Mouse (Mus musculus): ENCODE data around the gene C130026I21Rik. TPM values are rescaled to one million over a fixed set of nuclear protein-coding genes. Genes with fewer than 3 reads are reported as not detected.
"Not testable (repeated sequence)": the region's sequence is repeated elsewhere in the genome, so short reads cannot be mapped to it uniquely, and the experiment has no call there.

Gene C130026I21Rik
- total and polyA plus RNA-seq, 2 experiments from 2014 or later: 0.33 TPM; not detected in 1

DNA sequence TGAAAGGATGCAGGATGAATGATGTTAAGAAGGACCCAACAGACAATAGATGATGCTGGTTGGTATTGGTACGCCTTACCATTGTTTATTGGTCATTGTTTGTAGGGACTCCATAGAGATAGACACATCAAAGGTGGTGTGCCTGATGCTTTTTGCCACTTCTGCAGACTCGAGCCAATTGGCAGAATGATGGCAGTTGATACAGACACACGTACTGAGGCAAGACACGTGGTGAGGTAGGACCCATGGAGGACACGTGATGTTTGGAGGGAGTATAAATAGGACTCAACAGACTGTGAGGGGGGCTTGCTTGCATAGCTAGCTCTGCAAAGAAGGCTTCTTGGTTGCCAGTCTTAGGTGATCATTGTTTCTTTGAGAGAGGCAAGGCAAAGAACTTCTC lies 115.2 kb downstream of the C130026I21Rik start:
- not testable (repeated sequence) for H3K27ac ChIP-seq (ENCODE audit: low read depth, low read length); H3K9ac ChIP-seq; H3K27me3 ChIP-seq (ENCODE audit: insufficient read depth, low read length); H3K9me3 ChIP-seq (ENCODE audit: low read length); ATAC-seq; H3K36me3 ChIP-seq (ENCODE audit: insufficient read depth); H3K4me1 ChIP-seq (ENCODE audit: insufficient read depth); H3K4me2 ChIP-seq (ENCODE audit: low read depth); H3K4me3 ChIP-seq (ENCODE audit: low read depth, low read length); DNase-seq
- WGBS: 83% methylated on average over 4 of the region's 5 CpGs

DNA sequence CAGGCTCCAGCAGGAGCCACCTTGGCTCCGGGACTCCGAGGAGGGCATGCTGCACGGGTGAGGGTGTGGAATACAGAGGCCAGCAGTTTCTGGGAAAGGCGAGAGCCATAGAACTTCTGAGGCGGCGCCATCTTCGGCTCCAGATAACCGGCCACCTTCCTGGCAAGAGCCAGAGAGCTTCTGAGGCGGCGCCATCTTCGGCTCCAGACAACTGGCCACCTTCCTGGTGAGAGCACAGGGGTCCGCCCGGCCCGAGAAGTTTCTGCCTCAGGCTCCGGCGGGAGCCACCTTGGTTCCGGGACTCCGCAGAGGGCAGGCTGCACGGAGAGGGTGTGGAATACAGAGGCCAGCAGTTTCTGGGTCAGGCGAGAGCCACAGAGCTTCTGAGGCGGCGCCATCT lies 136.7 kb downstream of the C130026I21Rik start:
- not testable (repeated sequence) for H3K9me3 ChIP-seq (ENCODE audit: low read length); H3K4me1 ChIP-seq (ENCODE audit: insufficient read depth); H3K27ac ChIP-seq (ENCODE audit: low read depth, low read length); H3K36me3 ChIP-seq (ENCODE audit: insufficient read depth); H3K27me3 ChIP-seq (ENCODE audit: insufficient read depth, low read length); H3K9ac ChIP-seq; H3K4me3 ChIP-seq (ENCODE audit: low read depth, low read length); DNase-seq; H3K4me2 ChIP-seq (ENCODE audit: low read depth); ATAC-seq
- WGBS: 95% methylated on average over 20 of the region's 22 CpGs

DNA sequence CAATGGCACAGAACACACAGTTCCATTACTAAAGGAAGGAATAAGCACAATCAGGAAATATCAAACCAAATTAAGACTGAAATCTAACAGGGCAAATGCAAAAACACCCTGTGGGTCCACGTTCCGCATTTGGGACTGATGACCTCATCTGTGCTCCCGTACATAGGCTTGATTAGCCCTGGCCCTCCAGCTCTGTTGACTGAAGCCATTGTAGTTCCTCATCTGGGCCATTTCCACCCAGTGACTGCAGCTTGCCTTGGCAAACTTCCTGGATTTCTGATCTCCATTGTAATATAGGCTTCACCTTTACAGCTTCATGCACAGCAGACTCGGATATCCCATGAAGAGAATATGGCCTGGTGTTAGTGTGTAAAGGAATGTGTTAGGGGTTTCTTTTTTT lies 148.5 kb downstream of the C130026I21Rik start:
- WGBS: 89% methylated on average over 3 of the region's 4 CpGs

DNA sequence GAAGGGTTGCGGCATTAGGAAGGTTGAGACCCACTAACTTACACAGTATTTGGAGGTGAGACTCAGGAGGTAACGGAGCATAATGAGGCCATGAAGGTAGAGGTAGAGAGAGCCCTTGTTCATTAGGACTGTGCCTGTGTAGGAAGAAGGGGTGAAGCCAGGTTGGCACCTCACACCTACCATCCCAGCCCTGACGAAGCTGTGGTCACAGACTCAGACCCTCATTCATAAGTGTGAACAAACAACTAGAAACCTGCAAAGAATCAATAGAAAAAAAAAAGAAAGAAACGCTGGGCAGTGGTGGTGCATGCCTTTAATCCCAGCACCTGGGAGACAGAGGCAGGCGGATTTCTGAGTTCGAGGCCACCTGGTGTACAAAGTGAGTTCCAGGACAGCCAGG lies 152.0 kb downstream of the C130026I21Rik start:
- not testable (repeated sequence) for DNase-seq; H3K9me3 ChIP-seq (ENCODE audit: low read length); ATAC-seq; H3K27me3 ChIP-seq (ENCODE audit: insufficient read depth, low read length); H3K4me1 ChIP-seq (ENCODE audit: insufficient read depth); H3K36me3 ChIP-seq (ENCODE audit: insufficient read depth); H3K9ac ChIP-seq; H3K4me2 ChIP-seq (ENCODE audit: low read depth); H3K4me3 ChIP-seq (ENCODE audit: low read depth, low read length); H3K27ac ChIP-seq (ENCODE audit: low read depth, low read length)
- 78% methylated on average over 5 of the region's 6 CpGs for WGBS

More for the DNA sequence above, 148.5 kb downstream of the C130026I21Rik start:
- not testable (repeated sequence) for H3K27ac ChIP-seq (ENCODE audit: low read depth, low read length); DNase-seq; H3K4me1 ChIP-seq (ENCODE audit: insufficient read depth); H3K4me2 ChIP-seq (ENCODE audit: low read depth); H3K4me3 ChIP-seq (ENCODE audit: low read depth, low read length); H3K9ac ChIP-seq; H3K9me3 ChIP-seq (ENCODE audit: low read length); H3K27me3 ChIP-seq (ENCODE audit: insufficient read depth, low read length); ATAC-seq; H3K36me3 ChIP-seq (ENCODE audit: insufficient read depth)

DNA sequence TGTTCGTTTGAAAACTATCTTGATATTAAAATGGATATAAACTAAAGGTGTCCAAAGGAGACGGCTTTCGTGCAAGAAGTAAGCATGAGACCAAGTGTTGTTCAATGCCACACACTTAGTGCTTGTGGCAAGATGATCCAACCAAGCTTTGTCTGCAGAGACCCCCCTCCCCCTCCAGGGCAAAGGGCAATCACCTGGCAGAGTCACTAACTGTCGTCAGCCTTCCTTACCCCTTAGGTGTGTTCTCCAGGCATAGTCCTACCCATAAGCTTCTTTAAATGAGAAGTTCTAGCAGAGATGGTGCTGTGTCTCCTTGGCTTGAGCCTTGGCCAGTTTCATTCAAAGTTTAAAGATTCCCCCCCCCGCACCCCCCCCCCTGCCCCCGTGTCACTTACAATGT lies 152.8 kb downstream of the C130026I21Rik start:
- not testable (repeated sequence) for H3K4me1 ChIP-seq (ENCODE audit: insufficient read depth); H3K4me3 ChIP-seq (ENCODE audit: low read depth, low read length); H3K9me3 ChIP-seq (ENCODE audit: low read length); H3K27ac ChIP-seq (ENCODE audit: low read depth, low read length); H3K27me3 ChIP-seq (ENCODE audit: insufficient read depth, low read length); DNase-seq; ATAC-seq; H3K36me3 ChIP-seq (ENCODE audit: insufficient read depth); H3K9ac ChIP-seq; H3K4me2 ChIP-seq (ENCODE audit: low read depth)
- 54% methylated on average over 4 of the region's 6 CpGs for WGBS

DNA sequence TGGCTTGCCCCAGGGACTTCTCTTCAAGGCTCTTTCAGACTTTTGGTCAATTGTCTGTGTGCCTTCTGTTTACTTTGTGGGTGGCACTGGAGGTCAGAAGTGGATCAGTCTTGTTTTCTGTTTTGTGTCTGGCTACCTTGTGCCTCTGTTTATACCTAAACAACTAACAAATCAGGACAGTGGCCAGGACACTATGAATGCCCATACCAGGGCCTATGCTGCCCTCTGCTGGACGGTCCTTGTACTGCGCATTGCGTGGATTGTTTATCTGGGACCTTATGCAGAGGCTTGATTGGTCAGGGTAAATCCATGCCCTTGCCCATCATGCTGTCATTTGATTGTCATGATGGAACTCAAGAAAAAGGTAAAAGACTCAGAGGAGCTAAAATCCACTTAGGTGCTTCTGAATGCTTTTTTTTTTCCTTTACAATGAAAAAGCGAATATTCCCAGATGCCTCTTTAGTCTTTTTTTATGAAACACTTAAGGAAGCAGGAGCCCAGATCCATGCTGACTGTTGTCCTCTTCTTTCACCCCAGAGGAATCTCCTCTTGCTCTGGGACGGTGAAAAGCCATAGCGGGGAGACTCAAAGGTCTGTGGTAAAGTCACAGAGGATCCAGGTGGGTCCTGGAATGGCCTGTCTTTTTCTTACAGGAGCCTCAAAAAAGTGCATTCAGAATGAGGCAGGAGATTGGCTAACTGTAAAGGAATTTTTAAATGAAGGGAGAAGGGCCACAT lies 155.5 kb downstream of the C130026I21Rik start:
- 58% methylated on average over 6 of the region's 6 CpGs for WGBS
- not testable (repeated sequence) for ATAC-seq; H3K4me1 ChIP-seq (ENCODE audit: insufficient read depth); H3K9me3 ChIP-seq (ENCODE audit: low read length); DNase-seq; H3K9ac ChIP-seq; H3K27ac ChIP-seq (ENCODE audit: low read depth, low read length); H3K4me3 ChIP-seq (ENCODE audit: low read depth, low read length); H3K4me2 ChIP-seq (ENCODE audit: low read depth); H3K36me3 ChIP-seq (ENCODE audit: insufficient read depth); H3K27me3 ChIP-seq (ENCODE audit: insufficient read depth, low read length)
- TF ChIP-seq CTCF (IDR thresholded peaks at IDR 0.05; ENCODE audit: low read depth): peak; percentile 38; the same call in 1 of the 2 replicates

DNA sequence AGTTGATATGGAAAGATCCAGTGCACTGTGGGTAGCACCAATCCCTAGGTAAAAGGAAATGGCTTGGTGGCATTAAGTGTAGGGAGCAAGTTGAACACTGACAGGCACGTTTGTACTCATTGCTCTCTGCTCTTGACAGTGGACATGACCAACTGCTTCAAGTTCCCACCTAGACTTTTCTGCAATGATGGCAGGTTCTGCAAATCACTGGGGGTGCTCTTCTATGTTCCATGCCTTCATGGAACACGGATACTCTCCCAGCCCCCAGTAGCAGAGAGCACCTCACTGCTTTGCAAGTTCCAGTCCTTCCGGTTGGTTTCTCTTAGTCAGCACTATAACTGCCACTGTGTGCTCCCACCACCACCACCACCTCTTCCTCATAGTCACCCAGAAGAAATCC lies 156.3 kb downstream of the C130026I21Rik start:
- not testable (repeated sequence) for DNase-seq, ATAC-seq
- 85% methylated on average over 3 of the region's 3 CpGs for WGBS

DNA sequence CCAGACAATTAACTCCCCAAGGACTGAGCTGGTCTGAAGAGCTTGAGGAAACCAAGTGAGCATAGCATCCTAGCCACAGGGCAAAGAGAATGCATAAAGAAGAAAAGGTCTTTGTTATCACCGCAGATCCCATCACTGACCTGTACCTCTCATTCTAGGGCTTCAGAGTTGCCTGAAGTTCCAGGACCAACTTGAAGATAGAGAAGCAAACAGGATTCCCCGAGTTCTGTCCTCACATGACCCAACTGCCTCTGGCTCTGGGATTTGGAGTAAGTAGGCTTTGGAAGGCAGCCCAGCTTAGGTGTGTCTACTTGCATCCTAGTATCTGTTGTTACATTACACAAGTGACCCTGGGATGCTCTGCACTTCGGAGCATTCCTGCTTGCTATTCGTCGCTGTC lies 157.5 kb downstream of the C130026I21Rik start:
- not testable (repeated sequence) for ATAC-seq; H3K36me3 ChIP-seq (ENCODE audit: insufficient read depth); DNase-seq; H3K4me3 ChIP-seq (ENCODE audit: low read depth, low read length); H3K27ac ChIP-seq (ENCODE audit: low read depth, low read length); H3K27me3 ChIP-seq (ENCODE audit: insufficient read depth, low read length); H3K4me1 ChIP-seq (ENCODE audit: insufficient read depth); H3K9ac ChIP-seq; H3K4me2 ChIP-seq (ENCODE audit: low read depth); H3K9me3 ChIP-seq (ENCODE audit: low read length)
- WGBS: 76% methylated on average over 2 of the region's 5 CpGs

More for the DNA sequence above, 156.3 kb downstream of the C130026I21Rik start:
- not testable (repeated sequence) for H3K9me3 ChIP-seq (ENCODE audit: low read length); H3K27me3 ChIP-seq (ENCODE audit: insufficient read depth, low read length); H3K4me2 ChIP-seq (ENCODE audit: low read depth); H3K4me3 ChIP-seq (ENCODE audit: low read depth, low read length); H3K36me3 ChIP-seq (ENCODE audit: insufficient read depth); H3K9ac ChIP-seq; H3K4me1 ChIP-seq (ENCODE audit: insufficient read depth); H3K27ac ChIP-seq (ENCODE audit: low read depth, low read length)

DNA sequence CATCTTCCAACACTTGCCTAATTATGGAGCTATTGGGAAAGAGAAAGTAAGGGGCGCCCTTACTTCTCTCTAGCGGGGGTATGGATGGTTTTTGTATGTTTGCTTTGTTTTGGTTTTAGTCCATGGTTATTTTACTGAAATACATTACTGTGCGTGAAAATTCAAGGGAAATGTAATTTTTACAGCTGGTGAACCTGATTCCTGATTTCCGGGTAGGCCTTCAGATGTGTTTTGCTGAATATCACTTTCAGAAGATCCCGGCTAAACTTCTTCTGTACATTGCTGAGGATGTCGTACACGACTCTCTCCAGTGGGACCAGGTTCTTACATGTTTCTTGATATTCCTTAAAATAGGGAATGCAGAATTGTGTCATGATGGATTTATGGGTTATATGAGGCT lies 158.1 kb downstream of the C130026I21Rik start:
- H3K4me3 ChIP-seq (ENCODE audit: low read depth, low read length); H3K27ac ChIP-seq (ENCODE audit: low read depth, low read length); ATAC-seq; H3K9me3 ChIP-seq (ENCODE audit: low read length); H3K36me3 ChIP-seq (ENCODE audit: insufficient read depth); H3K4me1 ChIP-seq (ENCODE audit: insufficient read depth); H3K9ac ChIP-seq; H3K4me2 ChIP-seq (ENCODE audit: low read depth); H3K27me3 ChIP-seq (ENCODE audit: insufficient read depth, low read length); DNase-seq: not testable (repeated sequence)
- WGBS: 90% methylated on average over 7 of the region's 7 CpGs

DNA sequence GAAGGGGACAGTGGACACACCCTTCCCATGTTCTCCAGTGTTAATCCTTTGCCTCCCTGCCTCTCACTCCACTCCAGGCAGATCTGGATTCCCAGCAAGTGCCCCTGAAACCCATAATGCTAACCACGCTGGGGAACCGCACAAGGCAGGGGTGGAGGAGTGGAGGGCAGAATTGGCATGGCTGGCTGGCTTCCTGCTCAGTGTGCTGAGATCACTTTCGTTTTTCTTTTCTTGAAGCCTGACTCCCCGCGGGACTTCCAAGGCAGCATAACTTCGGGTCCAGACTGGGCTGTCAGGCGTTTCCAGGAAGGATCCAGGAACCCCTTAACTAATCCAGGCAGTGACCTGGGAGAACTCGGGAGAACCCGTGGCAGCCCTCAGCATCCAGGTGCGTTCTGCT lies 158.8 kb downstream of the C130026I21Rik start:
- H3K4me2 ChIP-seq (ENCODE audit: low read depth); H3K9me3 ChIP-seq (ENCODE audit: low read length); DNase-seq; H3K36me3 ChIP-seq (ENCODE audit: insufficient read depth); H3K27me3 ChIP-seq (ENCODE audit: insufficient read depth, low read length); H3K27ac ChIP-seq (ENCODE audit: low read depth, low read length); H3K4me1 ChIP-seq (ENCODE audit: insufficient read depth); H3K9ac ChIP-seq; ATAC-seq; H3K4me3 ChIP-seq (ENCODE audit: low read depth, low read length): not testable (repeated sequence)
- 70% methylated on average over 9 of the region's 10 CpGs for WGBS

Measured in forebrain, postnatal 0 days (tissue).